Mouse (Mus musculus) midbrain, embryonic 15.5 days (tissue): ENCODE measurements at regions not wholly inside any gene's neighbourhood (a gene's known extent, or its start where the extent isn't known, plus 50 kb on each side); places are given as distances from the start of the nearest gene placed in this dataset.

Experiments used
- ATAC-seq: fragments of 200-750 bp; cut with Nextera tagmentation; replicated peaks from 2 replicates; pipeline ENCODE4 v1.8.0; 2017; ENCODE audit warnings: moderate TSS enrichment
- H3K27ac ChIP-seq: fragments of 300-500 bp; sonication (generic); 2 replicates; pipeline ENCODE4 v1.5.1; 2015; ENCODE audit warnings: mild to moderate bottlenecking, inconsistent platforms
- H3K27me3 ChIP-seq: fragments of 300-500 bp; sonication (generic); replicated peaks from 2 replicates; pipeline ENCODE4 v1.6.1; 2015; ENCODE audit warnings: inconsistent platforms
- H3K36me3 ChIP-seq: fragments of 300-500 bp; sonication (generic); replicated peaks from 2 replicates; pipeline ENCODE4 v1.6.1; 2015; ENCODE audit warnings: inconsistent platforms
- H3K4me1 ChIP-seq: fragments of 300-500 bp; sonication (generic); 2 replicates; pipeline ENCODE4 v1.6.1; 2015; ENCODE audit warnings: inconsistent platforms
- H3K4me2 ChIP-seq: fragments of 300-500 bp; sonication (generic); 2 replicates; pipeline ENCODE4 v1.6.1; 2015; ENCODE audit warnings: inconsistent platforms, mild to moderate bottlenecking, moderate library complexity
- H3K4me3 ChIP-seq: fragments of 300-500 bp; sonication (generic); 2 replicates; pipeline ENCODE4 v1.5.1; 2015; ENCODE audit warnings: mild to moderate bottlenecking, inconsistent platforms
- H3K9ac ChIP-seq: fragments of 300-500 bp; sonication (generic); 2 replicates; pipeline ENCODE4 v1.6.1; 2015; ENCODE audit warnings: mild to moderate bottlenecking, inconsistent platforms
- H3K9me3 ChIP-seq: fragments of 300-500 bp; sonication (generic); 2 replicates; pipeline ENCODE4 v1.6.1; 2016; ENCODE audit warnings: inconsistent platforms
- WGBS: fragments of 180-500 bp; shearing (Covaris S2); methylation state at CpG from one replicate; pipeline ENCODE4 v1.1.7; 2015; ENCODE audit warnings: mixed read lengths; 5-methylcytosine and 5-hydroxymethylcytosine counted together

GRCm38 (mm10) chr9:115488913-115489809 is 178.9 kb upstream of the Stt3b start:
- WGBS = 77% methylated on average over 9 of the region's 9 CpGs
- no peak overlapping the region for H3K4me2 ChIP-seq
- H3K27ac ChIP-seq = no peak overlapping the region
- no peaks in the 10 kb centered on the region for H3K27me3 ChIP-seq
- no peaks in the 10 kb centered on the region for H3K9me3 ChIP-seq
- no peaks in the 10 kb centered on the region for H3K4me1 ChIP-seq
- H3K36me3 ChIP-seq = no peaks in the 10 kb centered on the region
- no peak overlapping the region for H3K9ac ChIP-seq
- ATAC-seq = no peak
- no peak overlapping the region for H3K4me3 ChIP-seq

GRCm38 (mm10) chr9:115492431-115493171 is 182.4 kb upstream of the Stt3b start:
- Histone ChIP-seq H3K4me2 (no peak overlapping the region), H3K9ac (no peak overlapping the region), H3K36me3 (no peaks in the 10 kb centered on the region), H3K27me3 (no peaks in the 10 kb centered on the region), H3K9me3 (no peaks in the 10 kb centered on the region), H3K27ac (no peak overlapping the region), H3K4me3 (no peak overlapping the region), H3K4me1 (no peaks in the 10 kb centered on the region)
- 82% methylated on average over 6 of the region's 6 CpGs for WGBS
- ATAC-seq = no peak

- 83% methylated on average over 2 of the region's 2 CpGs for WGBS
- H3K4me3 ChIP-seq = no peak overlapping the region
- H3K36me3 ChIP-seq = no peaks in the 10 kb centered on the region
- H3K27ac ChIP-seq = no peak overlapping the region
- ATAC-seq = no peak
- H3K4me2 ChIP-seq = no peak overlapping the region
- H3K27me3 ChIP-seq = no peaks in the 10 kb centered on the region
- no peak overlapping the region for H3K9ac ChIP-seq
- H3K4me1 ChIP-seq = no peaks in the 10 kb centered on the region
- no peaks in the 10 kb centered on the region for H3K9me3 ChIP-seq
Observed at GRCm38 (mm10) chr9:115493765-115494164, 183.5 kb upstream of the Stt3b start.

GRCm38 (mm10) chr9:115499536-115499935 is 189.3 kb upstream of the Stt3b start:
- Histone ChIP-seq H3K9me3 (no peaks in the 10 kb centered on the region), H3K4me1 (no peaks in the 10 kb centered on the region), H3K4me2 (no peak overlapping the region), H3K27ac (no peak overlapping the region), H3K27me3 (no peaks in the 10 kb centered on the region), H3K36me3 (no peaks in the 10 kb centered on the region), H3K4me3 (no peak overlapping the region), H3K9ac (no peak overlapping the region)
- ATAC-seq = no peak
- 38% methylated on average over 3 of the region's 3 CpGs for WGBS

GRCm38 (mm10) chr9:115504789-115505188 is 194.6 kb upstream of the Stt3b start:
- no peak overlapping the region for H3K4me2 ChIP-seq
- no peak for ATAC-seq
- no peak overlapping the region for H3K27ac ChIP-seq
- WGBS = 46% methylated on average over 2 of the region's 2 CpGs
- no peak overlapping the region for H3K4me3 ChIP-seq
- no peaks in the 10 kb centered on the region for H3K9me3 ChIP-seq
- H3K4me1 ChIP-seq = no peaks in the 10 kb centered on the region
- no peaks in the 10 kb centered on the region for H3K27me3 ChIP-seq
- H3K9ac ChIP-seq = no peak overlapping the region
- no peaks in the 10 kb centered on the region for H3K36me3 ChIP-seq

GRCm38 (mm10) chr9:115507131-115507689 is 197.0 kb upstream of the Stt3b start:
- 50% methylated on average over 7 of the region's 7 CpGs for WGBS

GRCm38 (mm10) chr9:115512835-115513629 is 202.8 kb upstream of the Stt3b start:
- no peak overlapping the region for H3K4me2 ChIP-seq
- H3K4me1 ChIP-seq = no peaks in the 10 kb centered on the region; the same call in 1 of the 2 replicates
- no peaks in the 10 kb centered on the region for H3K36me3 ChIP-seq
- peaks cover 7% of the 10 kb centered on the region; the same call in 1 of the 2 replicates for H3K9me3 ChIP-seq
- no peak overlapping the region for H3K9ac ChIP-seq
- no peak overlapping the region for H3K27ac ChIP-seq
- H3K4me3 ChIP-seq = no peak overlapping the region
- WGBS = 56% methylated on average over 16 of the region's 16 CpGs
- ATAC-seq = no peak
- no peaks in the 10 kb centered on the region for H3K27me3 ChIP-seq

More at GRCm38 (mm10) chr9:115507131-115507689, 197.0 kb upstream of the Stt3b start:
- Histone ChIP-seq H3K4me1 (no peaks in the 10 kb centered on the region), H3K27me3 (no peaks in the 10 kb centered on the region), H3K9me3 (no peaks in the 10 kb centered on the region), H3K9ac (no peak overlapping the region), H3K4me2 (no peak overlapping the region), H3K36me3 (no peaks in the 10 kb centered on the region), H3K27ac (0 out of 2 replicates have a peak overlapping the region, but pooled peaks have one; percentile 11), H3K4me3 (no peak overlapping the region)
- ATAC-seq = peak; percentile 33; the same call in 1 of the 2 replicates

GRCm38 (mm10) chr9:115517903-115518302 is 207.7 kb upstream of the Stt3b start:
- H3K27me3 ChIP-seq = no peaks in the 10 kb centered on the region
- H3K27ac ChIP-seq = no peak overlapping the region
- H3K36me3 ChIP-seq = no peaks in the 10 kb centered on the region
- H3K9me3 ChIP-seq = peaks cover 9% of the 10 kb centered on the region; the same call in 1 of the 2 replicates
- ATAC-seq = no peak
- no peak overlapping the region for H3K4me2 ChIP-seq
- H3K4me1 ChIP-seq = no peaks in the 10 kb centered on the region; the same call in 1 of the 2 replicates
- H3K9ac ChIP-seq = no peak overlapping the region
- H3K4me3 ChIP-seq = no peak overlapping the region

GRCm38 (mm10) chr9:115524161-115524560 is 213.9 kb upstream of the Stt3b start:
- no peaks in the 10 kb centered on the region for H3K36me3 ChIP-seq
- H3K27ac ChIP-seq = no peak overlapping the region
- no peaks in the 10 kb centered on the region for H3K27me3 ChIP-seq
- H3K4me1 ChIP-seq = peaks cover 17% of the 10 kb centered on the region; the same call in 1 of the 2 replicates
- H3K9ac ChIP-seq = no peak overlapping the region
- no peak overlapping the region for H3K4me3 ChIP-seq
- H3K4me2 ChIP-seq = no peak overlapping the region
- 0 out of 2 replicates have a peak, but pooled peaks cover 2% of the 10 kb centered on the region for H3K9me3 ChIP-seq
- no peak for ATAC-seq
- WGBS = 47% methylated on average over 3 of the region's 3 CpGs

GRCm38 (mm10) chr9:115524591-115524990 is 214.4 kb upstream of the Stt3b start:
- 56% methylated on average over 5 of the region's 5 CpGs for WGBS
- Histone ChIP-seq H3K9me3 (0 out of 2 replicates have a peak, but pooled peaks cover 2% of the 10 kb centered on the region), H3K36me3 (no peaks in the 10 kb centered on the region), H3K27me3 (no peaks in the 10 kb centered on the region), H3K27ac (no peak overlapping the region), H3K4me2 (no peak overlapping the region), H3K9ac (no peak overlapping the region), H3K4me3 (no peak overlapping the region), H3K4me1 (peaks cover 17% of the 10 kb centered on the region; the same call in 1 of the 2 replicates)
- ATAC-seq = no peak

GRCm38 (mm10) chr9:115526322-115526721 is 216.1 kb upstream of the Stt3b start:
- 90% methylated on average over 4 of the region's 4 CpGs for WGBS
- Histone ChIP-seq H3K4me2 (no peak overlapping the region), H3K9me3 (0 out of 2 replicates have a peak, but pooled peaks cover 2% of the 10 kb centered on the region), H3K4me3 (no peak overlapping the region), H3K27ac (no peak overlapping the region), H3K4me1 (peaks cover 17% of the 10 kb centered on the region; the same call in 1 of the 2 replicates), H3K9ac (no peak overlapping the region), H3K27me3 (no peaks in the 10 kb centered on the region), H3K36me3 (no peaks in the 10 kb centered on the region)
- no peak for ATAC-seq
